Mouse (Mus musculus) cerebellum, adult 2 months (tissue): ENCODE data around the gene Pot1a. TPM values are rescaled to one million over a fixed set of nuclear protein-coding genes. Genes with fewer than 3 reads are reported as not detected.

Experiments
- DNase-seq, 2 experiments: peaks; one replicate each; pipeline ENCODE4 v3.0.0; 2021
- H3K27ac ChIP-seq: fragments of 200-500 bp; 2 replicates; pipeline ENCODE4 v1.5.1; 2012; ENCODE audit warnings: low read length, control low read depth, inconsistent platforms; ENCODE audit not compliant: insufficient read depth
- H3K27me3 ChIP-seq: fragments of 200-500 bp; 2 replicates; pipeline ENCODE4 v1.6.1; 2012; ENCODE audit warnings: inconsistent platforms, mild to moderate bottlenecking, low read length, moderate library complexity; ENCODE audit not compliant: control insufficient read depth, insufficient read depth
- H3K4me1 ChIP-seq: fragments of 200-500 bp; 2 replicates; pipeline ENCODE4 v1.6.1; 2011; ENCODE audit warnings: low read length; ENCODE audit not compliant: control insufficient read depth, insufficient read depth
- H3K4me3 ChIP-seq: fragments of 200-500 bp; replicated peaks from 2 replicates; pipeline ENCODE3; 2011; ENCODE audit warnings: mild to moderate bottlenecking, low read depth, low read length, control low read depth; ENCODE audit not compliant: insufficient read depth
- CTCF ChIP-seq: fragments of 200-500 bp; IDR thresholded peaks from 2 replicates; pipeline ENCODE4 v1.5.1; 2011; ENCODE audit warnings: low read depth, mild to moderate bottlenecking, control low read depth, low read length, moderate library complexity, borderline replicate concordance; ENCODE audit not compliant: insufficient read depth
- POLR2A ChIP-seq: fragments of 200-500 bp; IDR thresholded peaks from 2 replicates; pipeline ENCODE4 v1.6.1; 2011; ENCODE audit warnings: low read length, control low read depth, borderline replicate concordance; ENCODE audit not compliant: insufficient read depth
- WGBS: fragments of 180-500 bp; shearing (Covaris S2); methylation state at CpG from one replicate; pipeline ENCODE4 v1.1.7; 2018; 5-methylcytosine and 5-hydroxymethylcytosine counted together
- polyA plus RNA-seq: library from polyadenylated mRNA; depleted of rRNA; stranded (reverse); fragments of >200 nt; gene quantifications from 2 replicates; pipeline ENCODE4 v1.2.3, GENCODE M21; 2012; rRNA removed

Gene Pot1a
- polyA plus RNA-seq, 1 experiment: 22.5 TPM

- no peaks in the 10 kb centered on the region for H3K27me3 ChIP-seq
- DNase-seq: no peak
- H3K27ac ChIP-seq: no peak overlapping the region
- WGBS: 78% methylated on average over 1 of the region's 1 CpGs
- H3K4me3 ChIP-seq: no peak overlapping the region
- TF ChIP-seq POLR2A: no peak
- no peak for TF ChIP-seq CTCF
- H3K4me1 ChIP-seq: no peaks in the 10 kb centered on the region
Measured at GRCm38 (mm10) chr6:25752651-25753050, 56.4 kb downstream of the Pot1a start.

GRCm38 (mm10) chr6:25736533-25736932 is 72.5 kb downstream of the Pot1a start:
- Histone ChIP-seq H3K4me3 (no peak overlapping the region), H3K27me3 (no peaks in the 10 kb centered on the region), H3K4me1 (no peaks in the 10 kb centered on the region), H3K27ac (no peak overlapping the region)
- DNase-seq: no peak
- no peak for TF ChIP-seq CTCF
- TF ChIP-seq POLR2A: no peak

GRCm38 (mm10) chr6:25726560-25726959 is 82.5 kb downstream of the Pot1a start:
- H3K27me3 ChIP-seq: no peaks in the 10 kb centered on the region
- no peaks in the 10 kb centered on the region for H3K4me1 ChIP-seq
- H3K27ac ChIP-seq: no peak overlapping the region
- no peak for DNase-seq
- no peak overlapping the region for H3K4me3 ChIP-seq
- TF ChIP-seq POLR2A: no peak
- no peak for TF ChIP-seq CTCF
- 83% methylated on average over 1 of the region's 1 CpGs for WGBS

GRCm38 (mm10) chr6:25710601-25711000 is 98.4 kb downstream of the Pot1a start:
- Histone ChIP-seq H3K4me1 (no peaks in the 10 kb centered on the region), H3K27me3 (no peaks in the 10 kb centered on the region), H3K4me3 (no peak overlapping the region), H3K27ac (no peak overlapping the region)
- TF ChIP-seq CTCF: no peak
- no peak for TF ChIP-seq POLR2A
- no peak for DNase-seq
- 48% methylated on average over 2 of the region's 2 CpGs for WGBS

- no peak overlapping the region for H3K27ac ChIP-seq
- TF ChIP-seq POLR2A (no peak), CTCF (peak; percentile 53; the same call in 1 of the 2 replicates)
- 16% methylated on average over 6 of the region's 6 CpGs for WGBS
- H3K27me3 ChIP-seq: no peaks in the 10 kb centered on the region
- peak; percentile 11 to 21 for DNase-seq
- H3K4me3 ChIP-seq: no peak overlapping the region
- no peaks in the 10 kb centered on the region for H3K4me1 ChIP-seq
Measured at GRCm38 (mm10) chr6:25709250-25709895, 99.7 kb downstream of the Pot1a start.

GRCm38 (mm10) chr6:25699956-25700355 is 109.1 kb downstream of the Pot1a start:
- TF ChIP-seq CTCF: no peak
- TF ChIP-seq POLR2A: no peak
- Histone ChIP-seq H3K27me3 (no peaks in the 10 kb centered on the region), H3K27ac (no peak overlapping the region), H3K4me3 (no peak overlapping the region), H3K4me1 (no peaks in the 10 kb centered on the region; the same call in 1 of the 2 replicates)
- 7% methylated on average over 2 of the region's 2 CpGs for WGBS
- DNase-seq: no peak

Other genes with a start within 250 kb of the Pot1a start
- gene Gpr37, start 118.5 kb downstream of the Pot1a start, polyA plus RNA-seq: 55.9 and 70.5 TPM in 2 replicates